Mouse (Mus musculus): Measurements from ENCODE around the gene Nrxn3. TPM values are rescaled to one million over a fixed set of nuclear protein-coding genes. Genes with fewer than 3 reads are reported as not detected.

The Nrxn3 gene
- polyA plus RNA-seq, 1 experiment, result not detected

DNA sequence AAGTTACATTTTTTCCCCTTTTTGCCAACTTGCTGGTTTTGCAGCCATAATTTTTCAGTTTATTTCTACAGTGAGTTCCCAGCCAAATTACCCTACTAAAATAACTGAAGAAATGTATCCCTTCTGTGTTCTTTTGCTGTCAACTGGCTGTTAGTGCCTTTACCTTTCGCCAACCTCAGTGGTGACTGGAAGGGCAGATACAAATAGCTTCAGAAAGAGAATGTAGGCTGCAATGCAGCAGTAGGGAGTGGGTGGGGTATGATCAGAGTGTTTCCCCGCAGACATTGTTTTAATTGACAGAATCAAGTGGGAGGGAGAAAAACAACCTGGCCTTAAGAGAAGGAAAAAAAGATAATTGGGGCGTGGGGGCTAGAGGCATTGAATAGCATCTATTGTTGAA is 1337.1 kb downstream of the Nrxn3 start:
- Histone ChIP-seq H3K4me3 (ENCODE audit: insufficient read depth, low read depth, low read length) (no peak overlapping the region), H3K4me1 (ENCODE audit: control insufficient read depth, insufficient read depth, insufficient read length, low read length) (no peaks in the 10 kb centered on the region), H3K27ac (replicated peaks; ENCODE audit: low read depth, low read length) (no peak overlapping the region)

- Histone ChIP-seq H3K27ac (replicated peaks; ENCODE audit: low read depth, low read length) (no peak overlapping the region), H3K4me1 (ENCODE audit: control insufficient read depth, insufficient read depth, insufficient read length, low read length) (no peaks in the 10 kb centered on the region), H3K4me3 (ENCODE audit: insufficient read depth, low read depth, low read length) (no peak overlapping the region)
Measured at GRCm38 (mm10) chr12:90061312-90061711, 1338.6 kb downstream of the Nrxn3 start.

DNA sequence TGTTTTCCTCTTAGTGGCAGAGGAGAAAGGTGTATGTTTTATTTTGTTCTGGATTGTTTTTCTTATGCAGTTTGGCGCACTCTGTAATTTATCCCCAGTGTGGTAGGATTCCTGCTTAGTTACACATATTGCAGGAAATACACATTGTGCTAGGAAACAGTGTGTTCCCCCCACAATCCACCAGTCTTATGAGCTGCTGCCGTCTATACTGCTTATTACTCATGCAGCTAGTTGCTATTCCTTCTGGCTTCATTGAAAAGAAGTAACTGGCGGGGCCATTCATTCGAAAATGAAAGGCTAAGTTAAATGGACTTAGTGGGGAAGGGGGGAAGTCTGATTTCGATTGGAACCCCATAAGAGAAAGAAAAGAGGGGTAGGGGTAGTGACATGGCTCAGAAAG is 1339.5 kb downstream of the Nrxn3 start:
- no peaks in the 10 kb centered on the region for H3K4me1 ChIP-seq (ENCODE audit: control insufficient read depth, insufficient read depth, insufficient read length, low read length)
- H3K27ac ChIP-seq (replicated peaks; ENCODE audit: low read depth, low read length), result no peak overlapping the region
- H3K4me3 ChIP-seq (ENCODE audit: insufficient read depth, low read depth, low read length), result no peak overlapping the region

- Histone ChIP-seq H3K4me1 (ENCODE audit: control insufficient read depth, insufficient read depth, insufficient read length, low read length) (no peaks in the 10 kb centered on the region), H3K27ac (replicated peaks; ENCODE audit: low read depth, low read length) (no peak overlapping the region), H3K4me3 (ENCODE audit: insufficient read depth, low read depth, low read length) (no peak overlapping the region)
Measured at GRCm38 (mm10) chr12:90063443-90063842, 1340.8 kb downstream of the Nrxn3 start.

DNA sequence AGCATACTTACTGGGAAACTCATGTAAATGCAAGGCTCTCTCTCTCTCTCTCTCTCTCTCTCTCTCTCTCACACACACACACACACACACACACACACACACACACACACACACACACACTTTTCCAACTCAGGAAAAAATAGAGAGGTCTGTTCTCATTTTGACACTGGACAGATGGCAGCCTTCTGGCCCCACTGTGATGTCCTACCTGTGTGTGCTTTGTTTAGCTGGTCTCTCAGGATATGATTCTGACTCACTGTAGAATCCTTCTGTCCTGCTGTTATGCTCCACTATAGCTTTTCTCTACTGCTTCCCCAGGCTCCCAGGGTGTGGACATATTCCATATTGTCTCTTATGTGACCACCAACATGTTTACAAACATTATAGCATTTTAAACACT is 1363.2 kb downstream of the Nrxn3 start:
- H3K4me1 ChIP-seq (ENCODE audit: control insufficient read depth, insufficient read depth, insufficient read length, low read length), result no peaks in the 10 kb centered on the region
- no peak overlapping the region for H3K27ac ChIP-seq (replicated peaks; ENCODE audit: low read depth, low read length)
- H3K4me3 ChIP-seq (ENCODE audit: insufficient read depth, low read depth, low read length), result no peak overlapping the region

- H3K27ac ChIP-seq (replicated peaks; ENCODE audit: low read depth, low read length), result no peak overlapping the region
Measured at GRCm38 (mm10) chr12:90095754-90096153, 1373.1 kb downstream of the Nrxn3 start.

GRCm38 (mm10) chr12:90113351-90113791 is 1390.7 kb downstream of the Nrxn3 start:
- Histone ChIP-seq H3K27ac (replicated peaks; ENCODE audit: low read depth, low read length) (no peak overlapping the region), H3K4me3 (ENCODE audit: insufficient read depth, low read depth, low read length) (no peak overlapping the region), H3K4me1 (ENCODE audit: control insufficient read depth, insufficient read depth, insufficient read length, low read length) (no peaks in the 10 kb centered on the region)

More at GRCm38 (mm10) chr12:90095754-90096153, 1373.1 kb downstream of the Nrxn3 start:
- H3K4me1 ChIP-seq (ENCODE audit: control insufficient read depth, insufficient read depth, insufficient read length, low read length), result no peaks in the 10 kb centered on the region
- no peak overlapping the region for H3K4me3 ChIP-seq (ENCODE audit: insufficient read depth, low read depth, low read length)

GRCm38 (mm10) chr12:90131927-90132869 is 1409.5 kb downstream of the Nrxn3 start:
- H3K4me1 ChIP-seq (ENCODE audit: control insufficient read depth, insufficient read depth, insufficient read length, low read length), result no peaks in the 10 kb centered on the region
- no peak overlapping the region for H3K27ac ChIP-seq (replicated peaks; ENCODE audit: low read depth, low read length)
- no peak overlapping the region for H3K4me3 ChIP-seq (ENCODE audit: insufficient read depth, low read depth, low read length)

DNA sequence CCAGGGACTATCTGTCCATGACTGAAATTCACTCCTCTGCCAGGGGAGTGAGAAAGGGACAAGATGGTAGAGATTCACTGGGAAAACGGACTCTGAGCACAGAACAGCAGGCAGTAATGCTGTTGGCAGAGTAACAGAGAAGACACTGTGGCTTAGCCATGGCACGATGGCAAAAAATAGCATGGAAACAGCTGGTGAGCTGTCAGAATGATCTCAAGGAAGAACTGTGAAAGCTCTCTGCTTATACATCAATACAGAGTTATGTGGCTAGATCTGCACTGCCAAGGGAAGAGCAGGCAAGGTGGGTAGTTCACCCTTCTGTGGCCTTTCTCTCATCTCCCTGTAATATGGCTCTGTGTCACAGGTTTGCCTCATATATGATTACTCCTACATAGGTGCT is 1419.3 kb downstream of the Nrxn3 start:
- Histone ChIP-seq H3K4me3 (ENCODE audit: insufficient read depth, low read depth, low read length) (no peak overlapping the region), H3K4me1 (ENCODE audit: control insufficient read depth, insufficient read depth, insufficient read length, low read length) (no peaks in the 10 kb centered on the region), H3K27ac (replicated peaks; ENCODE audit: low read depth, low read length) (no peak overlapping the region)

- no peaks in the 10 kb centered on the region for H3K4me1 ChIP-seq (ENCODE audit: control insufficient read depth, insufficient read depth, insufficient read length, low read length)
- no peak overlapping the region for H3K4me3 ChIP-seq (ENCODE audit: insufficient read depth, low read depth, low read length)
- no peak overlapping the region for H3K27ac ChIP-seq (replicated peaks; ENCODE audit: low read depth, low read length)
Measured at GRCm38 (mm10) chr12:90144247-90144646, 1421.6 kb downstream of the Nrxn3 start.

DNA sequence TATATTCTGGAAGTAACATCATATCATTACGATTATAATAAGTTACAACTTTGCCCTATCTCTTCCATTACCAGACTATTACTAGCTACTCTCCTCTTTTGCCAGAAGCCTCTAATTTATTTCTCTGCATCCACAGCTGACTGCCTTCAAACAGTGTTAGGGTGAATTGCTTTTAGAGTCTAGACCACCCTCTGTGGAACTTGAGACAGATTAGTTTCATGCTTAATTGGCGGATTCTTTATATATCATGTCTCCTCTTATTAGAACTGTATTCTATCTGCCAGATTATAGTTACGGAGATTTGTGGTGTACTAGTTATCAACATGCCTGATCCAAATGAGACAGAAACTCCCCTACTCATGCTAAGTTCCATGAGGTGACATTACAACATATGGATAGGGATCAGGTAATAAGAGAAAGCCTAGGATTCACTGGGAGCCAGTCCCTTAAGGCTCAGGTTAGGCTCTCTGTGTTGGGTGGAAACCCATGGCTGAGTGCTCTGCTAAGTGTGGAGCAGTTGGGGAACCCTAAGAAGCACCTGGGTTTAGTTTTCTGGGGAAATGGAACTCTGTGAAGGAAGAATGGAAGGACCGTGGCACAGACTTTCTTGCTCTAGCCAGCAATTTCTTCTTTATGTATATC is 1435.6 kb downstream of the Nrxn3 start:
- no peak overlapping the region for H3K4me3 ChIP-seq (ENCODE audit: insufficient read depth, low read depth, low read length)
- no peaks in the 10 kb centered on the region for H3K4me1 ChIP-seq (ENCODE audit: control insufficient read depth, insufficient read depth, insufficient read length, low read length)
- no peak overlapping the region for H3K27ac ChIP-seq (replicated peaks; ENCODE audit: low read depth, low read length)

DNA sequence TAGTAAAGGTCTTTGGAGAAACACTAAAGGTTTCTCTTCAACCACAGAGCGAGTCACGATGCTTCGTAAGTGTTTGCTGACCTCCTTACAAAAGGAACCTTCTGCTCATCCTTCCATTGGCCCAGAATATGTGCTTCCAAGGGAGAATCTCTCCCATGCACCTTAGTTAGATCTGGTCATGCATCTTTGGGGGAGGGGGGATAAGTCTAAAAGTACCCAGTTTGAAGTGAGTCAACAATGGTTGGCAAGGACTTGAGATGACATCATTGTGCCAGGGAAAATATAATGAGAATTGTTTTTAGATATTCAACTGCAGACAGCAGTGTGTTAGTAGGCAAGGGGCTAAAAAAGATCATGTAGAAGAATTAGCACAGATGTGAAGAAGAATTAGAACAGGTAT is 1437.2 kb downstream of the Nrxn3 start:
- Histone ChIP-seq H3K27ac (replicated peaks; ENCODE audit: low read depth, low read length) (no peak overlapping the region), H3K4me3 (ENCODE audit: insufficient read depth, low read depth, low read length) (no peak overlapping the region), H3K4me1 (ENCODE audit: control insufficient read depth, insufficient read depth, insufficient read length, low read length) (no peaks in the 10 kb centered on the region)

DNA sequence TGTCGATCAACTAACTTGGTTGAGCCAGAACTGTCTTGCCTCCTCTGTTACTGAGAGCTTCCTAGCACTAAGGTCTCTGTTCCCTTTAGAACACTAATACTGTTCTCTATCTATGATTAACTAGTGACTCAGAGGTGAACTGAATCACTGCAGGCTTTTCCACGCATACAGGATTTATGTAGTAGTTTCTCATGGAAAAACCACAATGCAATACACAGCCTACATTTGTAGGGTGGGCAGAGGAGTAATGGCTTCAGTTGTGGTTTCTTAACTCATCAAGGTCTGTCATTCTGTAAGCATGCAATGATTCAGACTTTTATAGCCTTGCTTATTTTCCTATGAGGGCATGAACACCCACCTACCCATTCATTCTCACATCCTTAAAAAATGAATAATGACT is 1443.4 kb downstream of the Nrxn3 start:
- no peak overlapping the region for H3K4me3 ChIP-seq (ENCODE audit: insufficient read depth, low read depth, low read length)
- no peaks in the 10 kb centered on the region for H3K4me1 ChIP-seq (ENCODE audit: control insufficient read depth, insufficient read depth, insufficient read length, low read length)
- no peak overlapping the region for H3K27ac ChIP-seq (replicated peaks; ENCODE audit: low read depth, low read length)

- Histone ChIP-seq H3K4me1 (ENCODE audit: control insufficient read depth, insufficient read depth, insufficient read length, low read length) (no peaks in the 10 kb centered on the region), H3K4me3 (ENCODE audit: insufficient read depth, low read depth, low read length) (no peak overlapping the region), H3K27ac (replicated peaks; ENCODE audit: low read depth, low read length) (no peak overlapping the region)
Measured at GRCm38 (mm10) chr12:90181566-90181965, 1458.9 kb downstream of the Nrxn3 start.

DNA sequence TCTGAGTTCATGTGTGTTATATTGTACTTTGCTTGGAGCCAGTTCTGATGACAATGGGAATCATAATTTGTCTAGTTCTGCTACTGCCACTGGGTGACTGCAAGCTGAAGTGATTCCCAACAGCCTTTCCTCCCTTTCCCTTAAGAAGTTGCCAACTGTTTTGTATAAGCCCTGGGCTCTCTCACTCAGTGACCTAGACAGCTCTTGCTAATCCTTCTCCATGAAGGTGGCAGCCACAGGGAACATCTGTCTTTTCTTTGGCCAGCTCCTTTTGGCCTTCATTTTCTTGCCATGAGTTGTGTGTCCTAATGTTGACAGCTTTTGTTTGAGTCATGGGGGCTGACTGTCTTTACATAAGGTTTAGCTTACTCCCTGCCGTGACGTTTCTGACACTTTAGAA is 1460.3 kb downstream of the Nrxn3 start:
- Histone ChIP-seq H3K27ac (replicated peaks; ENCODE audit: low read depth, low read length) (no peak overlapping the region), H3K4me3 (ENCODE audit: insufficient read depth, low read depth, low read length) (no peak overlapping the region), H3K4me1 (ENCODE audit: control insufficient read depth, insufficient read depth, insufficient read length, low read length) (no peaks in the 10 kb centered on the region)

GRCm38 (mm10) chr12:90196161-90196560 is 1473.5 kb downstream of the Nrxn3 start:
- Histone ChIP-seq H3K4me1 (ENCODE audit: control insufficient read depth, insufficient read depth, insufficient read length, low read length) (no peaks in the 10 kb centered on the region), H3K27ac (replicated peaks; ENCODE audit: low read depth, low read length) (no peak overlapping the region), H3K4me3 (ENCODE audit: insufficient read depth, low read depth, low read length) (no peak overlapping the region)
